Mouse (Mus musculus) thymus, adult 18-20 months (tissue): ENCODE results near the gene Gm1330.
"Not testable (repeated sequence)": the region's sequence is repeated elsewhere in the genome, so short reads cannot be mapped to it uniquely, and the experiment has no call there.

ENCODE experiments used
- DNase-seq, 2 experiments: peaks; one replicate each; pipeline ENCODE4 v3.0.0; 2022; ENCODE audit warnings: mixed read lengths in 2 of 2

Gm1330 gene

GRCm38 (mm10) chr2:149003151-149003550, at the start of gene Gm1330:
TSS of gene Gm1330 (minus strand) at chr2:149003251.
- no peak for DNase-seq

GRCm38 (mm10) chr2:149017137-149017536, 14.1 kb upstream of the Gm1330 start, which contains the start of gene Gm10750:
TSS of gene Gm10750 (minus strand) at chr2:149017237.
- DNase-seq = not testable (repeated sequence)

- no peak for DNase-seq
These were observed 1.8 kb upstream of the Gm1330 start for GRCm38 (mm10) chr2:149004826-149005225.

GRCm38 (mm10) chr2:148995133-148995532, 7.9 kb downstream of the Gm1330 start:
- no peak for DNase-seq
